Mouse (Mus musculus): ENCODE measurements at regions not wholly inside any gene's neighbourhood (a gene's known extent, or its start where the extent isn't known, plus 50 kb on each side); places are given as distances from the start of the nearest gene placed in this dataset.

- no peak for DNase-seq (ENCODE audit: low spot score in 2 of 2)
Observed at GRCm38 (mm10) chr13:48171309-48171953, 89.6 kb upstream of the Id4 start.

- no peak for DNase-seq (ENCODE audit: low spot score in 2 of 2)
Observed at GRCm38 (mm10) chr13:48171994-48172393, 89.0 kb upstream of the Id4 start.

GRCm38 (mm10) chr13:48192476-48192875, 68.6 kb upstream of the Id4 start:
- DNase-seq (ENCODE audit: low spot score in 2 of 2), result no peak

GRCm38 (mm10) chr13:48193942-48194341, 67.1 kb upstream of the Id4 start:
- DNase-seq (ENCODE audit: low spot score in 2 of 2), result peak; percentile 7 to 42

GRCm38 (mm10) chr13:48207824-48208223, 53.2 kb upstream of the Id4 start:
- no peak for DNase-seq (ENCODE audit: low spot score in 2 of 2)

All from heart, adult 9 months (tissue).